Mouse (Mus musculus) kidney, adult 2 months (tissue): ENCODE measurements around the gene Parp4.

Experiments
- CTCF ChIP-seq: fragments of 200-500 bp; conservative IDR thresholded peaks from 2 replicates; pipeline ENCODE4 v1.5.1; 2011; ENCODE audit warnings: low read depth, mild to moderate bottlenecking, control low read depth, low read length, moderate library complexity, mixed read lengths; ENCODE audit not compliant: insufficient read depth, insufficient read length
- POLR2A ChIP-seq: fragments of 200-500 bp; IDR thresholded peaks from one replicate; pipeline ENCODE4 v1.6.1; 2011; ENCODE audit warnings: low read depth, low read length, control low read depth

DNA sequence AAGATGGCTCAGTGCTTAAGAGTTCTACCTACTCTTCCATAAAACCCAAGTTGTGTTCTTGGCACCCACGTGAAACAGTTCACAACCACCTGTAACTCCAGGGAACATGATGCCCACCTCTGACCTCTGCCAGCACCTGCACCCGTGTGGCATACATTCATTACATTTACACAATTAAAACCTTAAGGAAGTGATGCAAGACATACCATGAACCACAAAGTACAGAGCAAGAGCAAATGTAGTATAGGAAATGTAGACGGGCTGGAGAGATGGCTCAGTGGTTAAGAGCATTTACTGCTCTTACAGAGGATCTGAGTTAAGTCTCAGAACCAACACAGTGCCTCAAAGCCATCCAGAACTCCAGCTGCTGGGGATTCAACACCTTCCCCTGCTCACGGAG is 6.4 kb upstream of the Parp4 start:
- no peak for TF ChIP-seq CTCF
- TF ChIP-seq POLR2A: no peak
